Mouse (Mus musculus): ENCODE data around the gene Kcnk13. TPM values are rescaled to one million over a fixed set of nuclear protein-coding genes. Genes with fewer than 3 reads are reported as not detected.
"Not testable (repeated sequence)": the region's sequence is repeated elsewhere in the genome, so short reads cannot be mapped to it uniquely, and the experiment has no call there.

The Kcnk13 gene
- polyA plus RNA-seq, 2 experiments from 2014 or later = not detected

GRCm38 (mm10) chr12:99966116-99966770 lies 1.9 kb downstream of the Kcnk13 start:
- no peak for ATAC-seq

GRCm38 (mm10) chr12:99966881-99967363 lies 2.6 kb downstream of the Kcnk13 start:
- no peak for ATAC-seq

- no peak for ATAC-seq
Measured at GRCm38 (mm10) chr12:99969906-99970305, 5.6 kb downstream of the Kcnk13 start.

- not testable (repeated sequence) for ATAC-seq
Measured at GRCm38 (mm10) chr12:99971205-99971894, 7.1 kb downstream of the Kcnk13 start.

- ATAC-seq = no peak
Measured at GRCm38 (mm10) chr12:99972825-99973224, 8.5 kb downstream of the Kcnk13 start.

GRCm38 (mm10) chr12:99973659-99974058 lies 9.4 kb downstream of the Kcnk13 start:
- no peak for ATAC-seq

- peak; percentile 37 for ATAC-seq
Measured at GRCm38 (mm10) chr12:99979541-99979940, 15.2 kb downstream of the Kcnk13 start.

- no peak for ATAC-seq
Measured at GRCm38 (mm10) chr12:99986797-99987196, 22.5 kb downstream of the Kcnk13 start.

GRCm38 (mm10) chr12:99988144-99988543 lies 23.8 kb downstream of the Kcnk13 start:
- ATAC-seq = no peak

- no peak for ATAC-seq
Measured at GRCm38 (mm10) chr12:99992362-99992862, 28.1 kb downstream of the Kcnk13 start.

GRCm38 (mm10) chr12:99993146-99993890 lies 29.0 kb downstream of the Kcnk13 start:
- no peak for ATAC-seq

- no peak for ATAC-seq
Measured at GRCm38 (mm10) chr12:99995951-99996350, 31.7 kb downstream of the Kcnk13 start.

GRCm38 (mm10) chr12:99999726-100000125 lies 35.4 kb downstream of the Kcnk13 start:
- no peak for ATAC-seq

- ATAC-seq = no peak
Measured at GRCm38 (mm10) chr12:100000381-100000780, 36.1 kb downstream of the Kcnk13 start.

GRCm38 (mm10) chr12:100001246-100001645 lies 36.9 kb downstream of the Kcnk13 start:
- ATAC-seq = no peak

GRCm38 (mm10) chr12:100001910-100002309 lies 37.6 kb downstream of the Kcnk13 start:
- no peak for ATAC-seq

GRCm38 (mm10) chr12:100002914-100003587 lies 38.8 kb downstream of the Kcnk13 start:
- ATAC-seq = no peak

- ATAC-seq = no peak
Measured at GRCm38 (mm10) chr12:100005285-100005684, 41.0 kb downstream of the Kcnk13 start.

- ATAC-seq = no peak
Measured at GRCm38 (mm10) chr12:100006681-100007080, 42.4 kb downstream of the Kcnk13 start.

- no peak for ATAC-seq
Measured at GRCm38 (mm10) chr12:100012839-100013238, 48.5 kb downstream of the Kcnk13 start.

GRCm38 (mm10) chr12:100015146-100015545 lies 50.8 kb downstream of the Kcnk13 start:
- no peak for ATAC-seq

- no peak for ATAC-seq
Measured at GRCm38 (mm10) chr12:100017709-100018108, 53.4 kb downstream of the Kcnk13 start.

GRCm38 (mm10) chr12:100022490-100022889 lies 58.2 kb downstream of the Kcnk13 start:
- no peak for ATAC-seq
